Mouse (Mus musculus): ENCODE measurements around the gene Neil3. TPM values are rescaled to one million over a fixed set of nuclear protein-coding genes. Genes with fewer than 3 reads are reported as not detected.

The Neil3 gene
- total and polyA plus RNA-seq, 2 experiments from 2014 or later: 1.5 to 7.5 TPM

Other genes with a start within 250 kb of the Neil3 start
- 5.9 and 16.9 TPM in 2 replicates for gene Aga, start 127.3 kb downstream of the Neil3 start, total RNA-seq (2014; rRNA removed; ENCODE audit: low replicate concordance)
- gene Aga, start 127.3 kb downstream of the Neil3 start, polyA plus RNA-seq (2015; fragmentation: Nextera tagmentation; extraction: Ambion mirVana): 38.4 and 40.0 TPM in 2 replicates